Mouse (Mus musculus) layer of hippocampus, postnatal 25 days (tissue): ENCODE measurements at regions not wholly inside any gene's neighbourhood (a gene's known extent, or its start where the extent isn't known, plus 50 kb on each side); places are given as distances from the start of the nearest gene placed in this dataset.
"Not testable (repeated sequence)": the region's sequence is repeated elsewhere in the genome, so short reads cannot be mapped to it uniquely, and the experiment has no call there.

Source experiments
- DNase-seq, 2 experiments: peaks; one replicate each; pipeline ENCODE4 v3.0.0; 2022; ENCODE audit warnings: mixed read lengths in 2 of 2, low spot score in 1 of 2; ENCODE audit errors: extremely low spot score in 1 of 2

DNA sequence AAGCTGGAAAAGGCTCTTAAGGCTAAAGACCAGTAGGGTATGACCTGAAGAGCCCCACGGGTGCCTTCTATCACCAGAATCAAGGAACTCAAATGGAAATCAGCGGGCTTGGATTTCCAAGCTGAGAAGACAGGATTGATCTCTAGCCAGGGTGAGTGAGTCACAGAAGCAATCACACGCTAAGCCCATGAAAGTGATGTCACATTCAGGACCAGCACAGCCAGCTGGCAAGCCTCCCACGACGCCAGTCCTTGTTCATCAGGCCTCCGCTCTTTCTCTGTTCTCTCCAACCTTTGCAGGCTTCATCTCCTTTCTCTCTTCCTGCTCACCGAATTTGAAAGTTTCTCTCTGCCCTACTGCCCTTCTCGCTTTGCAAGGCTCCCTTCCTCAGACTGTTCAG, 138.3 kb downstream of the Cdca7 start:
- DNase-seq: peak in 1 of 2 experiments; percentile 33

DNA sequence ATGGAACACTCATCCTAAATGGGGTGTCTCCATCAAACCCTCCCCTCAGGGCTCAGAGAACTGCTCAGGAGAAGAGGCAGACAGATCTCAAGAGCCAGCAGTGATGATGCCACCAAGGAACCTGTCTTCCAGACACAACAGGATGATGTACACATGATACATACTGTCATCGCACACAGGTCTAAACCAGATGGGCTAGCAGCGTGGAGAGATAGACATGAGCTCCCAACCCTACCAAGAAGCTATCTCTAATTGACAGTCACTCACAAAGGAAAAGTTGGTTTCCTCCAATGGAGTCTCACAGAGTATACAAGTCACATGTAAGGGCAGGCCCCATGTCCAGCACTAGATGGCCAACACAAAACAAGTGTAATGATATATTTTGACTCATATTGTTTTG, 139.9 kb downstream of the Cdca7 start:
- no peak for DNase-seq

DNA sequence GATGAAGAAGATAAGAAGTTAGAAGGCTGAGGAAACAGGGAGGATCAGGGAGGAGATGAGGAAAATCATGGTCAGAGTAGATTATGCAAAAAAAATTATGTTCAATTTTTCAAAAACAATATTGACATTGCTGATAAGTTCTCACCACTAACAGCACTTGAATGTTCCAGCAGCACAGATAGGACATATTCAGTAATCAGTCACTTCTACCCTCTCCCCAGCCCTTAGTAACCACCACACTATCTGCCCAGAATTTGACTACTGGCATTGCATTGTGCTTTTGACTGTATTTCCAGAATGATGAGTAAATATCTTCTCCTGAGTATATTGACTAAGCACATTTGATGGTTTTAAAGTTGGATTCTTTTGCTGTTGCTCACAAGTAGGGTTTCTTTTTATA, 140.5 kb downstream of the Cdca7 start:
- no peak for DNase-seq

DNA sequence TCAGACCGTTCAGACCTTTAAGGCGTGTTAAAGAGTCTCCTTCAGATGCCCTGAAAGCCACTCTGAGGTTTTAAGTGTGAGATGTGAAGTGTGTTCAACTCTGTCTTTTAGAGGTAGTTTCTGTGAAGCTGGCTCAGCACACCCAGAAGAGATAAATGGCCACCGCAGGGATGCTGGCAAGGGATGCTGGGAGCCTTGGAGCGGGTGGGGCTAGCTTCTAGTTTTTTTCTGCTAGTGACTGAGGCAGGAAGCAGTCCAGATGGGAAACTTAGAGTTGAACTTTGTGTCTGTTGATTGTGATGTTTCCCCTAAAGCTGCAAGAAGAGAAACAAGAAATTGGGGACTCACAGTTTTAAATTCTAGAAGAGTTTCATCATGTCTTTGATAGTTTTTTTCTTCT, 143.5 kb downstream of the Cdca7 start:
- no peak for DNase-seq

DNA sequence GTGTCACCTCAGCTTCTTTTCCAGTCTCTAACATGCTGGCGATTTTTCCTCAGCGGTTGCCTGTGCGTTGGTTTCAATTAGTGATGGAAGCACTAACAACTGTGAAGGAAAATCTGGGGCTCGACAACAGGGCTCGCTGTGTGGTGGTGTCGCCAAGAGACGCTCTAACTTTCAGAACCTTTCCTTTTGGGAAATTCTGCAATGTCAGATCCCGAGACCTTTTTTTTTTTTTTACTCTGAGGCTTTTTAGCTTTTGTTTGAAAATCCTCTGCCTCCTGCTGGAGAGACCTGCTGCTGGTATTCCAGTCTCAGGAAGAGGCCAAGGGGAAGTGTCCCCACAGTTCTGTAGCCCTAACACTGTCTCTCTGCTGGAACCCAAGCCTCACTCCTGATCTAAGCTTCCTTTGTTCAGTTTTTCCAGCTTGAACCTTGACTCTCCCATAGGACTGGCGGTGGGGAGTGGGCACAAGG, 144.3 kb downstream of the Cdca7 start:
- no peak for DNase-seq

DNA sequence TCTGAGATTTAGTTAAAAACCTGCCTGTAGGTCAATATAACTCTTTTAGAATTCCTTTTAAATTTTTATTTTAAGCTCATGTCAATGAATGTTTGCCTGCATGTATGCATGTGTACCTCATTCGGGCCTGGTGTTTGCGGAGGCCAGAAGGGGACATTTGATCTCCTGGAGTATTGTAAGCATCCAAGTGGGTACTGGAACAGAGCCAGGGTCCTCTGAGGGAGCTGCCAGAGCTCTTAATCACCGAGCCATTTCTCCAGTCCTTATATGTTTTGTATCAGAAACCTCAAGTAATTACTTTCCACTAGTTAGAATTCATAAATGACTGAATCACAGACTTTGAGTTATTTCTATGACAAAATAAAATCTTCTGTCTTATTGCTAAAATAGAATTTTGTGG, 152.0 kb downstream of the Cdca7 start:
- DNase-seq: no peak

DNA sequence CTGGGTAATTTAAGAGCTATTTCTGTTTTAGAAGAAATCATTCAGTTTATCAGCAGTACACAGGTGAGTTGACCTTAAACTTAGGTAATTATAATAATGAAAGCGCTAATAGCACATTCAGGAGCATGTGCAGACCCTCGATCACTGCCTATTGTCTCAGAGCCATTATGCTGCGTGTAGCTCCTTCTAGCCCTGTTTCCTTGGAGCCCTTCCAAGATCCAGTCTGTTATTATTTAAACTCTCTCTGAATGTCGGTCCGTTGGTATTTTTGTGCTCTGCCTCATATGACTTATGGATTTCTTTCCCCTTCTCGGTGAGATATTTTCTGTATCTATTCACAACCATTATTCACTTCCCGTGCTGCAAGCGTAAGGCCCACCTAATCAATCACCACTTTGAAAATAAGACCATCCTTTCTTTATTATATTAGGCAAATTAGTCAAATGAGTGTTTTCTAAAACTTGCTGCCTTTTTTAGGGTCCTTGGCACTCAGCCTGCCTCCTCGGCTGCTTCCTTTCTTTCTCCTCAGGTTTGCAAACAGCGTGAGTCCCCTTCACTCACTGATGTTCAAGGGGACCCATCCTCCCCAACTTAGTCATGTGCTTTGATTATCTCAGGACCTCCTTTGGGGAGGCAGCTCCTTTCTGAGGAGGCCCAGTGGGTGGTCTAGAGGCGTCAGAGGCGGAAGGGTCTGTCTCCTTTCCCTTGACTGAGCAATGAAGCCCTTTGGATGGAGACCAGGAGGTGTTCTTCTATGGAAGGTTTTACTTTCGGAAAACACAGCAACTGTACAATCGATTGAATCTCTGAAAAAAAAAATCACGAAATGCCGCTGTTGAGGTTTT, 152.9 kb downstream of the Cdca7 start:
- DNase-seq: no peak

DNA sequence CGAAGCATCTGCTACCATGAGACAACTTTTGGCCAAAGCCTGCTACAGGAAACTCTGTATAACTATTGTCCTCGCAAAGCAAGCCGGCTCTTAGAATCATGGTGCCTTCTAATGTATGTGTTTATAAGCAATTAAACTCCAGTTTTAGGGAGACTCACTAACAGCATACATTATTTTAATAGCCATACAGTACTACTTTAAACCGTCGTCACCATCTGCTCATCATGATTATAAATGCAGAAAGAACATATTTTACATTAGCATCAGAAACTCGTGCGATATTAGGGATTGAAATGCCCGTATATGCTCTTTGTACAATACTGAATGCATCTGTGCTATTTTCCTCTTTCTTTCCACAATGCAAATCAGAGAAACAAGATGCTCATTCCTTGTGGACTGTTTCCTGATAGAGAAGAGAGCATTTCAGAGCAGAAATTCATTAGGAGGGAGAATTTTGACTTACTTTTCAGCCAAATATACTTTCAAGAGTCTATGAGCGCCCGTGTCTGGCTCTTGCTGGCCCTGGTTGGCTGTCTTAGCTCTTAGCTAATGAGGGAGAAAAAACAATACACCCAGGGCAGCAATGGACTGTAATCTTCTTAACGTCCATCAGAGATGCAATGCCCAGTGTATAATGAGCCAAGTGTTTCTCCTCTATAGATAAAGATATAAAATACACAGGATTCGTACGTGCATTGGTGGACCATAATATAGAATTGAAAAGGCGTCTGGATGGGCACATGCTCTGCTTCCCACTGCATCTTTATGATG, 153.9 kb downstream of the Cdca7 start:
- no peak for DNase-seq

DNA sequence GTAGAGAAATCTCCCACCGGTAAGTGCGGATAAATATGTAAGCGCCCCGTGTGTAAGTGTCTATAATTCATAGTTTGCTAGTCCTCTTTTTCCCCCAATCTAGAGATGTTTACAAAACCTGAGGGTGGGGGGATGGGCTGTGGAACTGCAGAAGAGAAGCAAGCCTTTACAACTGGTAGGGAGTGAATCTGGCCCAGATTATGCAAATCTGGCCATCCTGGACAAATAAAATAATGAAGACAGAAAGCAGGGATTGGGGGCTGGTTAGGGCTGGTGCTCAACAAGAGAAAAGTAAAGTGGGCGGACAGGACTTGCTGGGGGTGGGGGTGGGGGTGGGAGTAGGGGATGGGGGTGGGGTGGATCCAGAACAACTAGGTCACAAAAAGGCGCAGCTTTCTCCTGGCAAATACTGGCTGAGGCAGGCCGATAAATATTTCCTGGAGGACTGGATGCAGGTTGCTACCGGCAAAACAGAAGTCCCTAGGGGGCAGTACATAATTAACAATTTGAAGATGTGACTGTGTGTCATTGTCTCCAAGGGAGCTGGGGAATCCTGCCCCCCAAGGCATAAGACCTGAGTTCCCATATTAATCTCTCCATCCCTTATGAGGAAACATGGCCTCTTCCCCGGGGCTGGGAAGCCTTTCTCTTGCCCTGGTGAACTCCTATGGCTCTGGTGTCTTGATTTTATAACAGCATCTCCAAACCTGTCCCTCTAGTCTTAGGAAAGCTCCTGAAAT, 162.1 kb downstream of the Cdca7 start:
- no peak for DNase-seq

DNA sequence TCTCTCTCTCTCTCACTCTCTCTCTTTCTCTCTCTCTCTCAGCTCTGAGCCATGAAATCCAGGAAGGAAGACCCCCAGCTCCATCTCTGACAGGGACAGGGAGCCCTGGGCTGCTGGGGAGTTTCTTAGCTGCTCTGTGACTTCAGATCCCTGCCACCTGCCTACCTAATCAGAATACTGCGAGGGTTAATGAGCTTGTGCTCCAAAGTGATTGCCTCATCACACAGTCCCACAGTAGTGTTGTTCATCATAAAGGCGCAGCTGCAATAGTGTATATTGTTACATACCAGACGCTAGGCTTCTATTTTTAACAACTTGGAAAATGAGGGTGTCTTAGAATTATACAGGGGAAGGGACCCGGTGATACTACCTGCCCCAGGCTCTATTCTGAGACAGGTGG, 163.1 kb downstream of the Cdca7 start:
- no peak for DNase-seq

DNA sequence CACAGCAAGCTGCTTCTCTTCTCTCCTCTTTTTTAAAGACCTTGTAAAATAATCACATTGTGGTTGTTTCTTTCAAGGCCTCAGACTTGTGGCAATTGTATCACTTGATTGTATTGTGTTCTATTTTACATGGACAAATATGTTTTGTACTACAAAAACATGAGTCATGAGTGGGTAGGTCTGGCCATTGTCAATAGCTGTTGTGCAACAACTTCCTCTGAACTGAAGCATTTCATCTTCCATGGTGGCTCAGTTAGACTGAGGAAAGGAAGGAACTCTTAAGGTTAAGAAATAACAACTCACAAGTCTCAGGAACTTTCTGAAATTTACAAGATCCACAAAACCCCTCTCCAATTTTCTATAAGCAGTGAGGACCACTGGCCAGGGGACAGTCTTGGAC, 165.3 kb downstream of the Cdca7 start:
- DNase-seq: no peak

DNA sequence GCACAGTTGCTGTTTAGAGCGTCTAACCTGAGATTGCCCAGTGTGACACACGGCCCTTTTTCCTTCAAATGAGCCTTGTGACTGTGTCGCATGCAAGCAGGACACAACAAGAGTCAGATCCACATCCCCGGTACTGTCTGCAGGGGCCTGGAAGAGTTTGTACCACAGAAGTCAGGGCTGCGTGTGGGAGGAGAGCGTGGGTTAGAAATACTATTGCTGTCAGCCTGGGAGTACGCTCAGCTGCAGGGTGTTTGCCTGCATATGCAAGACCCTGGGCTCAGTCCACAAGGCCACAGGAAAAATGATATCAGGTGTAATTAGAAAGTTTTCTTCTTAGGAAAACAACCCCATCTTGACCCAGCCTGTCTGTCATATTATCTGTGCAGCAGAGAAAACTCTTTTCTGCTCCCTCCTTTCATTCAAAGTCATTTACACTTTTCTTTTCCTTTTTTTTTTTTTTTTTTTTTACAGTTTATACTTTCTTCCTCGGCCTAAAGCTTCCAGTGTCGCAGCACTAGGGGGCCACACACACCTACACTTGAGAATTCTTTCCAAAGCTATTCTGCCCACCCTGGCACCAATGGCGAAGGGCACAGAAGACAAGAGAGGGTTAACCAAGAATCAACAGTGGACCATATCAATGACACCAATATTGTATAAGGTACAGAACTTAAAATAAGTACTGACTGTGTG, 168.3 kb downstream of the Cdca7 start:
- no peak for DNase-seq

DNA sequence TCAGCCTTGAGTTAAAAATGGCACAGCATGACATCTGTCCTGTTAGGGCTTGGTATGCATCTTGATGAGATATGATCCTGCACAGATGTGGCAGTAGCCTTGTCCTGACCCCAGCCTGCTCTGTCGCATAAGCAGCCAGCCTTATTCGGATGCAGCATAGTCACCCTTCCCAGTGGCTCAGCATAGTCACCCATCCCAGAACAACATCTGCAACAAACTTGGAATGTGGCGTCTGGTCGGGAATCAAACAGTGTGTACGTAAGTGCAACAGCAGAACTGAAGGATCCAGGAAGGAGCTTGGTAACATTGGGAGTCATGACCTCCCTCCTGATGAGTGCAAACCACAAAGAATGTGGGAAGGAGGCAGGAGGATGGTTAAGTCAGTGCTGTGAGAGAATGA, 171.7 kb downstream of the Cdca7 start:
- DNase-seq: no peak

DNA sequence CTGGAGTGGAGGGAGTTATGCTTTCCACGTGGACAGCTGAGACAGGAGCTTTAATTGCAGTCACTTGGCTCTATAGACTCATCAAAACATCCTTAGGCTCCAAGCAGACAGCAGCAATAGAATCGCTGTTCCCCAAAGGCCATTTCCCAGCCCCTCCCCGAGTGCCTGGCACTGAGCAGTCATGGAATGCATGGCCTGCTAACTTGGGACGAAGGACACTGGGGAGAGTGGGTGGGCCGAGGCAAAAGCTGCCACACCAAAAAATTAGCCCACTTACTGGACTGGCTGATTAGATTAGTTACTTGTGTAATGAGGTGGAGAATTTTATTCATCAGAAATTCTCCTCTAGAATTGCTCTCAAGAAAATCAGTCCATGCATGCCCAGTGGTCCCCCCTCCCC, 172.3 kb downstream of the Cdca7 start:
- no peak for DNase-seq

DNA sequence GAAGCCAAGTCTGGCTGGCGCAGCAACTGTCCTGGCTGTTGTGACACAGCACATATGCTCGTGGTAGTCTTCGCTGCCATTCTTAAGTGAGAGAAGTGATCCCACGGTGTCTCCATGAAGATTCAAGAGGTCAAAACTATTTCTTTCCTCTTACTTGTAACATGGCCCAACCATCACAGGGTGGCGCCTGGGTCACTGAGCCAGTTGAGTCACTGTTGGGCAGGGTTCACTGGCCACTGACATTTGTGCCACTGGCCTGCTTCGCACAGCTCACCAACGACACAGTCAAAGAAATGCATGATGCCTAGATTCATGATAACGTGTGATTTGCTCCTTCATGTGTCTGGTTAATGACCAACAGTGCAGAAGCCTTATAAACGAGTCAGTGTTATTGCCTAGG, 179.9 kb downstream of the Cdca7 start:
- no peak for DNase-seq

DNA sequence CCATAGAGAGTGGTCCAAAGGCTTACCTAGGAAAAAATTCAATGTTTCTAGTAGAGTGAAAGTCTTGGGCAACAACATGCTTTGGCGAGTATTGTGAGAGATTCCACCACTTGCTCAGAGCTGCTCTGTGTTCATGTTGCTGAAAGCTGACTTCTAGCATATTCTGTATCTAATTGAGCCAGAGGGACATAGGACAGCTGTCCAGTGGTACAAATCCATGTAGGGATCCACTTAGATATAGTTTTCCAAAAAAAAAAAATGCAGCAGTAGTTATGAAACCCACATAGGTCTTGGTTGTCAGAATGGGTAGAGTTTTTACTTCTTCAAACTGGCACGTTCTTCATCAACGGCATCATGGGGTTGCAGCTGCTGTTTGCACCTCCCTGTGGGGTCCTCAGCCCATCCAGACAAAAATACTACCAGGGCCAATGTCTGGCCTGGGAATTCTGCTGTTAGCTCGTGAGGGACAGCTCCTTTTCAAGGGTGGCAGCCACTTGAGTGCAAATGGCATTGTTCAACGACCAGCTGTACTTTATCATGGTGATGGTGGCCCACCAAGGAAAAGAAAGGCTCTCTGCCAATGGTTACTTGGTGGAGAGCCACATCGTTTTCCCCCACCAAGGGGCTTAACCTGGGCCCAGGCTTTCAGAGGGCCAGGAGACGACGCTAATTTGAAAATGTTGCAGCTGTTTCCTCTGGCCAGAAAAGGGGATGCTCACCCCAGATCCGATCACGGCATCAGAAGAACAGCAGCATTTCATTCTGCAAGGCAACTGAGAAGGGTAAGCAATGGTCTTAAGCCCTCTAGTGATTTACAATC, 181.4 kb downstream of the Cdca7 start:
- DNase-seq: no peak

DNA sequence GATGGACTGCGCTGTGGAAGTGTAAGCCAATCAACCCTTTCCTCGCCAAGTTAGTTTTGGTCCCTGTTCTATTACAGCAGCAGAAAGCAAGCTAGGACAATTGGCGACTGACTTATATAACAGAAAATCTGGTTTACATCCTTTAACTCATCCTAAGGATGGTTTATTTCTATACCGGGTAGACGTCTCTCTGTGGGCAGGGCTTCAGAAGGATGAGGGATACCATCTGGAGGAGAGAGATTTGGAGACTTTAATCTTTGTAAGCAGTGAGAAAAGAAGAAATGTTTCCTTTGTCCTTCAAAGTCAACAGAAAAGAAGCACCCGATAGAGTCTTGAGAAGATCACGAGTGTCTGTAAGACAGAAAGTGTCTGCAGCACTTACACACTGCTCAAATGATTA, 186.4 kb downstream of the Cdca7 start:
- DNase-seq: no peak

DNA sequence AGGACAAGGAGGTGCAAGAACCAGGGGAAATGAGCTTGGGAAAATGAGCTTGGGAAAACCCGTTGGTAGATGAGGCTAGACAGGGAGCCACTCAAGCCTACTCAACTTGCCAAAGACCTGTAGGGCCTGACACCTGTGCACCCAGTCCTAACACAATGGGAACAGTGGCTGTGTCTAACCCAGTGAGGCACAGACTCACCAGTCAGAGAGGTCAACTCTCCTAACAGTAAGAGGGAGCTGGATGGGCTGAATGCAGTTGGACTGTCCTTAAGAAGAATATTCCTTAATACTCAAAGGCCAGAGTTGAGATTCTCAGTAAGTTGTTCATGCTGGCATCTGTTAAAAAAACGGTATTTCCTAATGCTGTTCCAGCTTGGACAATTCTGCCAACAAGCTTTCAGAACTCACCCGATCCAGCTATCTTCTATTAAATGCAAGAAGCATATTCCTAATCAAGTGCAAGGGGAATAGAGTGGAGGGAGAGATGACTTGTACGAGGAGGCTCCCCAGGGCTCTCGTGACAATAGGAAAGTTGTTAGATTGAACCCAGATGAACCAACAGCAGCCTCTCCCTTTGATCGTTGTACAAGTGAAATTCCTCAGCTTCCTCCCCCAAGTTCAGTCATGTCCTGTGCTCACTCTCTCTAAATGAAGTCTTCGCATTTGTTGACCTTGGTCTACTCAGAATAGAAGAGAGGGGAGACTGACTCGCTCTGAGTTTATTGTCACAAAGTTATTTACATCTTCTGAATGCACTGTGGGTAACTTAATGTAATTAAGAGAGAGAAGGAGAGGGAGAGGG, 187.2 kb downstream of the Cdca7 start:
- no peak for DNase-seq

DNA sequence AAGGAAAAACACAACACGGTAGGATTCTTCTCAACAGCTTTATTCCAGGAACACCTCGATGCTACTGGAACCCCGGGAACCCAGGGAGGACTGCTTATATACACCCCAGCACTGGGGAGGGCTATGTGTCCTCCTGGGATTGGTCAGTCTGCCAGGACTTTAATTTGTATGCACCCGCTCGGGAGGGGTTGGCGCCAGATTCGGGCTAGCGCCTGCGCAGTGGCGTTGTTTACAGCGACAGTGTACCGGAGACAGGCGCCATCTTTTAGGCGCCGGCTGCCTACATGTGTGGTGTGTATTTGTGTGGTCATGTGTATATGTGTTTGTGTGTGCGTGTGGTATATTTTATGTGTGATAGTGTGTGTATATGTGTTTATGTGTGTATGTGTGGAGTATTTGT, 191.4 kb downstream of the Cdca7 start:
- DNase-seq: not testable (repeated sequence)
